Mouse (Mus musculus): Measurements from ENCODE around the gene Rbm6. TPM values are rescaled to one million over a fixed set of nuclear protein-coding genes. Genes with fewer than 3 reads are reported as not detected.
A peak's percentile ranks its signal among the peaks of the same experiment; 100 is the strongest.

Gene Rbm6
- total and polyA plus RNA-seq, 3 experiments = 38.7 to 184 (median 105) TPM

DNA sequence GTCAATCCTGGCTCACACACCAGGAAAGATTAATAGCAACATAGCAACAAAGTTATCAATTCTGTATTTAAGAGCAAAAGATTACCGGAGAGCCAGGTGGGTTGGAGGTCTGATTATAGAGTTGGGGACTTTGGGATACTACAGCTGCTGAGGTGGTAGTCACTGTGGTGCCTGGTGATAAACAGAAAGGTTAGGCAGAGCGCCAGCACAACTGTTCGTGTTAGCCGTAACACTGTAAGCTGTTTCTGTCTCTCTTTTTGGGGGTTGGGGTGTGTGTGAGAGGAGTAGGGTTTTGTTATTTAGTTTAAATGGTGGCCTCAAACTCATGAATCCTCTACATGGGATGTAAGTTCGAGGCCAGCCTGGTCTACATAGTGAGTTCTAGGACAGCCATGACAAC, 122.7 kb downstream of the Rbm6 start:
- DNase-seq (ENCODE audit: low spot score) = no peak
- Histone ChIP-seq H3K9me3 (replicated peaks) (no peaks in the 10 kb centered on the region), H3K27me3 (ENCODE audit: insufficient read depth, low read length) (no peaks in the 10 kb centered on the region), H3K4me3 (ENCODE audit: low read depth, low read length) (no peak overlapping the region), H3K4me1 (ENCODE audit: insufficient read depth, low read depth, low read length) (peaks cover 7% of the 10 kb centered on the region), H3K36me3 (replicated peaks) (peaks cover 92% of the 10 kb centered on the region)
- no peak for ATAC-seq (ENCODE audit: extremely low read depth, insufficient number of reproducible peaks, low FRiP score, poor library complexity, severe bottlenecking)
- TF ChIP-seq CTCF (IDR thresholded peaks at IDR 0.05; ENCODE audit: low read depth, low read length) = no peak
- TF ChIP-seq GATA1 (IDR thresholded peaks at IDR 0.05; ENCODE audit: borderline replicate concordance, low read length) = no peak
- no peak for TF ChIP-seq GATA2 (IDR thresholded peaks at IDR 0.05; ENCODE audit: borderline replicate concordance, low read depth, low read length)
- no peak for TF ChIP-seq TAL1 (conservative IDR thresholded peaks at IDR 0.05; ENCODE audit: low read depth, low read length)
- TF ChIP-seq POLR2AphosphoS5 (IDR thresholded peaks at IDR 0.05; ENCODE audit: insufficient replicate concordance, low read depth, low read length) = no peak

DNA sequence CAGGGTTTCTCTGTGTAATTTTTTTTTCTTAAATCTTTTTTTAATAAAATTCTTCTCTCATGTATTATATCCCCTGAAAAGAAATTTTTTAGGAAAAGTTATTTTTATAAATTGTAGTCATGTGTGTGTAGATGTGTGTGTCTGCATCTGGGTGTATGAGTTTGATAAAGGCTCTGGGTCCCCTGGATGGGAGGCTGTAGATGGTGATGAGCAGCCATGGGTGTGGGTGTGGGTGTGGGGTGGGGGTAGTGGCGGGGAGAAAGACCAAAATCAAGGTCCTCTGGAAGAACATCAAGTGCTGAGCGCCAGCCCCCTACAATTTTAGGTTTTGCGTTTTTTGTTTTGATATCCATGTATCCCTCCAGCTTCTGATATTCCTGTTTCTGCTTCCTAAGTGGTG, 125.0 kb downstream of the Rbm6 start:
- Histone ChIP-seq H3K27me3 (ENCODE audit: insufficient read depth, low read length) (no peaks in the 10 kb centered on the region), H3K4me3 (ENCODE audit: low read depth, low read length) (no peak overlapping the region), H3K4me1 (ENCODE audit: insufficient read depth, low read depth, low read length) (peaks cover 7% of the 10 kb centered on the region), H3K36me3 (replicated peaks) (peaks cover 97% of the 10 kb centered on the region), H3K9me3 (replicated peaks) (no peaks in the 10 kb centered on the region)
- DNase-seq (ENCODE audit: low spot score) (no peak), ATAC-seq (ENCODE audit: extremely low read depth, insufficient number of reproducible peaks, low FRiP score, poor library complexity, severe bottlenecking) (no peak)
- TF ChIP-seq POLR2AphosphoS5 (IDR thresholded peaks at IDR 0.05; ENCODE audit: insufficient replicate concordance, low read depth, low read length) (no peak), GATA1 (IDR thresholded peaks at IDR 0.05; ENCODE audit: borderline replicate concordance, low read length) (no peak), GATA2 (IDR thresholded peaks at IDR 0.05; ENCODE audit: borderline replicate concordance, low read depth, low read length) (no peak), TAL1 (conservative IDR thresholded peaks at IDR 0.05; ENCODE audit: low read depth, low read length) (no peak), CTCF (IDR thresholded peaks at IDR 0.05; ENCODE audit: low read depth, low read length) (no peak)

DNA sequence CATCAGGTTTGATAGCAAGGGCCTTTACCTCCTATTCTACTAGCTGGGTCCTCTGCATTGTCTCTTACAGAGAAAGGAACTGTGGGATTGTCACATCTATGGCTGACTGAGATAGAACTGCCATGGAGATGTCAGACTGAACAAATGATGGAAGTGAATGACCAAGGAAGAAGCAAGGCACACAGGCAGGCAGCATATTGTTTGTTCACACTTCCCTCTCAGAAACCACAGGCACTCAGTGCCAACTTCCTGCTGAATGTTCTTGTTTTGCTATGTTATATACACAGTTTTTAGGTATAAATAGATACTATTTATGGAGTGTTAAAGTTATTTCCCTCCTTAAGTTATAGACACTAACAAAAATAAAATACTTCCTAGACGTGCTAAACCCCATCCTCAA, 125.7 kb downstream of the Rbm6 start:
- DNase-seq (ENCODE audit: low spot score) (no peak), ATAC-seq (ENCODE audit: extremely low read depth, insufficient number of reproducible peaks, low FRiP score, poor library complexity, severe bottlenecking) (no peak)
- H3K4me3 ChIP-seq (ENCODE audit: low read depth, low read length) = no peak overlapping the region
- H3K9me3 ChIP-seq (replicated peaks) = no peaks in the 10 kb centered on the region
- no peaks in the 10 kb centered on the region for H3K27me3 ChIP-seq (ENCODE audit: insufficient read depth, low read length)
- TF ChIP-seq CTCF (IDR thresholded peaks at IDR 0.05; ENCODE audit: low read depth, low read length) (no peak), GATA1 (IDR thresholded peaks at IDR 0.05; ENCODE audit: borderline replicate concordance, low read length) (no peak), TAL1 (conservative IDR thresholded peaks at IDR 0.05; ENCODE audit: low read depth, low read length) (no peak), GATA2 (IDR thresholded peaks at IDR 0.05; ENCODE audit: borderline replicate concordance, low read depth, low read length) (no peak), POLR2AphosphoS5 (IDR thresholded peaks at IDR 0.05; ENCODE audit: insufficient replicate concordance, low read depth, low read length) (no peak)
- peaks cover 98% of the 10 kb centered on the region for H3K36me3 ChIP-seq (replicated peaks)
- peaks cover 7% of the 10 kb centered on the region for H3K4me1 ChIP-seq (ENCODE audit: insufficient read depth, low read depth, low read length)

GRCm38 (mm10) chr9:107746679-107747078, 126.4 kb downstream of the Rbm6 start:
- ATAC-seq (ENCODE audit: extremely low read depth, insufficient number of reproducible peaks, low FRiP score, poor library complexity, severe bottlenecking) = no peak
- Histone ChIP-seq H3K27me3 (ENCODE audit: insufficient read depth, low read length) (no peaks in the 10 kb centered on the region), H3K9me3 (replicated peaks) (no peaks in the 10 kb centered on the region), H3K36me3 (replicated peaks) (peaks cover 98% of the 10 kb centered on the region), H3K4me3 (ENCODE audit: low read depth, low read length) (no peak overlapping the region), H3K4me1 (ENCODE audit: insufficient read depth, low read depth, low read length) (peaks cover 9% of the 10 kb centered on the region)
- TF ChIP-seq POLR2AphosphoS5 (IDR thresholded peaks at IDR 0.05; ENCODE audit: insufficient replicate concordance, low read depth, low read length) = no peak
- no peak for TF ChIP-seq TAL1 (conservative IDR thresholded peaks at IDR 0.05; ENCODE audit: low read depth, low read length)
- TF ChIP-seq GATA2 (IDR thresholded peaks at IDR 0.05; ENCODE audit: borderline replicate concordance, low read depth, low read length) = no peak
- TF ChIP-seq CTCF (IDR thresholded peaks at IDR 0.05; ENCODE audit: low read depth, low read length) = no peak
- no peak for TF ChIP-seq GATA1 (IDR thresholded peaks at IDR 0.05; ENCODE audit: borderline replicate concordance, low read length)
- no peak for DNase-seq (ENCODE audit: low spot score)

GRCm38 (mm10) chr9:107744061-107744460, 129.0 kb downstream of the Rbm6 start:
- H3K9me3 ChIP-seq (replicated peaks) = no peaks in the 10 kb centered on the region
- H3K36me3 ChIP-seq (replicated peaks) = peaks cover 98% of the 10 kb centered on the region
- H3K4me1 ChIP-seq (ENCODE audit: insufficient read depth, low read depth, low read length) = peaks cover 14% of the 10 kb centered on the region
- TF ChIP-seq TAL1 (conservative IDR thresholded peaks at IDR 0.05; ENCODE audit: low read depth, low read length) = no peak
- no peak for TF ChIP-seq GATA1 (IDR thresholded peaks at IDR 0.05; ENCODE audit: borderline replicate concordance, low read length)
- no peak for TF ChIP-seq GATA2 (IDR thresholded peaks at IDR 0.05; ENCODE audit: borderline replicate concordance, low read depth, low read length)
- ATAC-seq (ENCODE audit: extremely low read depth, insufficient number of reproducible peaks, low FRiP score, poor library complexity, severe bottlenecking) (no peak), DNase-seq (ENCODE audit: low spot score) (no peak)
- H3K27me3 ChIP-seq (ENCODE audit: insufficient read depth, low read length) = no peaks in the 10 kb centered on the region
- H3K4me3 ChIP-seq (ENCODE audit: low read depth, low read length) = no peak overlapping the region

- H3K9me3 ChIP-seq (replicated peaks) = no peaks in the 10 kb centered on the region
- H3K36me3 ChIP-seq (replicated peaks) = peaks cover 63% of the 10 kb centered on the region
- peaks cover 28% of the 10 kb centered on the region for H3K27me3 ChIP-seq (ENCODE audit: insufficient read depth, low read length)
- DNase-seq (ENCODE audit: low spot score) (peak; percentile 19), ATAC-seq (ENCODE audit: extremely low read depth, insufficient number of reproducible peaks, low FRiP score, poor library complexity, severe bottlenecking) (no peak)
- H3K4me1 ChIP-seq (ENCODE audit: insufficient read depth, low read depth, low read length) = peaks cover 48% of the 10 kb centered on the region
- no peak overlapping the region for H3K4me3 ChIP-seq (ENCODE audit: low read depth, low read length)
- TF ChIP-seq TAL1 (conservative IDR thresholded peaks at IDR 0.05; ENCODE audit: low read depth, low read length) (no peak), CTCF (IDR thresholded peaks at IDR 0.05; ENCODE audit: low read depth, low read length) (peak; percentile 61), GATA1 (IDR thresholded peaks at IDR 0.05; ENCODE audit: borderline replicate concordance, low read length) (no peak)
Observed at GRCm38 (mm10) chr9:107738841-107739202, 134.2 kb downstream of the Rbm6 start.

Measured in G1E (cell line).